Mouse (Mus musculus) spleen, adult 2 months (tissue): ENCODE results near the gene Arsb.

Experiments used
- CTCF ChIP-seq: fragments of 200-500 bp; IDR thresholded peaks from 2 replicates; pipeline ENCODE4 v1.5.1; 2011; ENCODE audit warnings: mild to moderate bottlenecking, inconsistent platforms; ENCODE audit not compliant: insufficient read depth, insufficient read length, insufficient replicate concordance; ENCODE audit errors: extremely low read depth
- POLR2A ChIP-seq: fragments of 200-500 bp; IDR thresholded peaks from 2 replicates; pipeline ENCODE4 v1.6.1; 2011; ENCODE audit warnings: low read depth, low read length, inconsistent platforms

GRCm38 (mm10) chr13:93886999-93887398 lies 115.6 kb downstream of the Arsb start:
- no peak for TF ChIP-seq POLR2A
- TF ChIP-seq CTCF = no peak
